Mouse (Mus musculus): ENCODE results near the gene Tnr.

Tnr gene

DNA sequence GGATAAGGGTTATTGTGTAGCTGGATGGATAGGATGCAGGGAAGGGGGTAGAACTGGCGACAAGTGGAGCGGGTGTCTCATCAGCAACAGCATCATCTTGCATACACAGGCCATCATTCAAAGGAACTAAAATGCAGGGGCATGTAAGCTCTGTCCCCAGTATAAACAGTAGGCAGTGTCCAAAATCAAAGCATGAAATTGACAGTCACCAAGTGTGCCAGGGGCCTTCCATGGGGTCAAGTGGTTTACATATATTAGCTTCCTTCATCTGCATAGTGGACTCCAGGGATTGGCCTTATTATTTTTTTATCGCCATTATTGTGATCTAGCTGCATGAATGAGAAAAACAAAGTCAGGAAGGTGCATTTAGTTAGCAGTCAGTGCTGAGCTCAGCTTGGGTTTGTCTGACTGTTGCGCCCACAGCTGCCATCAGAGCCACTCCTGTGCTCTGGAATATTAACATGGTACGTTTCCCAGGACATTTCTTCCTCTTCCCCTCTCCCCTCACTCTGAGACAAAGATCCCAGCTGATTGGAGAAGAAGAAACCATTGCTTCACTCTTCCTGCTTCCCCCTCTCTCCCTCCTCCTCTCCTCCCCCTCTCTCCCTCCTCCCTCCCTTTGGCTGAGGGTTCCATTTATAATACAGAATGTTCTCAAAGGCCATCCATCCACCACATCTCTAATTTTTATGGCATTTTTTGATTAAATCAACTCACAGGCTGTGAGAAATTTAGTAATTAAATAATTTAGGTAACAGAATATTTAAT, 106.4 kb downstream of the Tnr start:
- DNase-seq (ENCODE audit: low read depth), result no peak

GRCm38 (mm10) chr1:159632558-159632957, 109.0 kb downstream of the Tnr start:
- no peak for DNase-seq (ENCODE audit: low read depth)

DNA sequence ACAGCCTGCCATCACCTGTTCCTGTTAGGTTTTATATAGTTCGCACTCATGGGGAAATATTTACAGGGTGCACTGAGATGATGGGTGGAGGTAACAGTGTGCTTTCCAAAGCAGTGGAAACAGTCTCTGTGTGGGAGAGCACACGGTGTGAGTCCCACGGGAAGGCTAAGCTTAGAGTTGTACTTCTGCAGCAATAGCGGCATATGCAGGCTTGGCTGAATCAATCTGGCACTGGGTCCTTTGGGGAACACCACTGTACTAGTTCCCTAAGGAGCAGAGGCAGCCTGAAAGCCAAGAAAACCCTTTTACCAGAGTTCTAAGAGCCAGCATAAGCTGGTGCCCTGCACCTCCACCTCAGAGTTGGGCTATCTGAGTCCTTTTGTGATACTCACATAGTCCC, 115.8 kb downstream of the Tnr start:
- no peak for DNase-seq (ENCODE audit: low read depth)

- no peak for DNase-seq (ENCODE audit: low read depth)
These were observed 122.2 kb downstream of the Tnr start for GRCm38 (mm10) chr1:159645719-159646118.

- DNase-seq (ENCODE audit: low read depth), result no peak
These were observed 126.9 kb downstream of the Tnr start for GRCm38 (mm10) chr1:159650486-159650885.

DNA sequence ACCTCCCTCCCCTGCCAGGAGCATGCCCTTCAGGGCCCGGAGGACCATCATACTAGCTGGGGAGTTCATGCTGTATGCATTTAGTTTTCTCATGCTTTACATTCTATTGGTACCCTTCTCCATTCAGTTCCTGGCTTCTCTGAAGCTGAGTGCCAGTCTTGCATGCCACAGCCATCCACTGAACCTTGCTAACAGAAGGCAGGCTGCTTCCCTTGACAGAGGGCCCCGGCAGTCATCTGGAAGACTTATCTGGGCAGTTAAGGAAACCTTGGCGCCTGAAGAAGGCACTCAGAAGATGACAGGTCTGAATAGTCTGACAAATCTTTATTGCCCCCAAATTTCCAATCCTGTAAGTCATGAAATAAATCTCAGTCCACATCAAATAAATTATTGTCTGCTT, 131.7 kb downstream of the Tnr start:
- no peak for DNase-seq (ENCODE audit: low read depth)

- no peak for DNase-seq (ENCODE audit: low read depth)
These were observed 134.4 kb downstream of the Tnr start for GRCm38 (mm10) chr1:159657856-159658542.

DNA sequence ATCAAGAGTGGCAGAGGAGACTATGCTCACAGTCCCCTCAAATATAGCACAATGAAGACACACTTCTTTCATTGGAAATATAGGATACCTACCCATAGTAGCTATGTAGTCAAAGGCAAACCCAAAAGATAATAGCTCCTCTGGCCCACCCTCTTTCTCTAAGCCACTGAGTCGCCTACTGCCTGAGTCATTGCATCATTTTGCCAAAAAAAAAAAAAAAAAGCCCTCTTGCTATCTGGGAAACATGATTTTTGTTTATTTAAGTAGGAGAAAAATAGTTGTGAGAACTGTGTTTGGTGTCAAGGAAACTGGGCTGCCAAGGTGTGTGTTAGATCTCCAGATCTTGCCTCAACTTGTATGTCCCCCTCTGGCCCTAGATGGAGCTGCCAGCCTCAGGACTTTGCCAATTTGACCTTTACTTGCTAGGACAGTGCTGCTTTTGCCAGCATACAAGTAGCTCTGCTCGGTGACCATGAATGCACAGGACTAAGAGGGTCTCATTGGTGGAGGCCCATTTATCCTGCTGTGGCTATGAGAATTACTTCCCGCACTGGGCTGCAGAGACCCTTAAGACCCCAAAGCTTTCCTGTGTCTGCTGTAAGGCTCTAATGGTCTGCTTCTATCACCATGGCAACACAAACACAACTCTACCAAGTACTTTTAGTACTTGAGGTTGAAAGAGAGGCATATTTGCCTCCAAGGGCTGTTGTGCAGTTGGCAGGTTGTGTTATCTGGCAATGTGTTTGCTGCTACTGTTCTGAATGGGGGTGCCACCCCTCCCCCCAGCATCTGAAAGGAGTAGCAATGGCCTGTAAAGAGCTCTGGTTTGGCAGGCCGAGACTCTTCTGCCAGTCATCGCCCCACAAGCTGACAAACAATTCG, 137.3 kb downstream of the Tnr start:
- DNase-seq (ENCODE audit: low read depth), result no peak

GRCm38 (mm10) chr1:159664496-159664895, 140.9 kb downstream of the Tnr start:
- no peak for DNase-seq (ENCODE audit: low read depth)

DNA sequence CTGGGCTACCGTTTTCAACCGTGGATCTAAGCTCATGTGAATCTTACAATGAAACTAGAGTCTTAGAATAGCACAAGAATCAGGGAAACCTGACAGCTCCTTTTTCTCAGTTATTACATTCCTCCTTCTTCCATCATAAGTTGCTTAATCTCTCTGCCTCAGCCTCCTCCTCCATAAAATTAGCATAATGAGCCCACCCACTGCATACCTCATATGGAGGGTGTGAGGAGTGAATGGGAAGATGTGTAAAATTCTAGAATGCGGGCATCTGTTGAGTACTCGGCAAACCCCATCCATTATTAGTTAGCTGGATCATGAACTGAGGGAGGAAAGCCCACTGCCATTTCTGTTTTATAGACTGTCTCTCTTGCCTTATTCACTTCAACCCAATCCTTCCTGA, 141.4 kb downstream of the Tnr start:
- no peak for DNase-seq (ENCODE audit: low read depth)

DNA sequence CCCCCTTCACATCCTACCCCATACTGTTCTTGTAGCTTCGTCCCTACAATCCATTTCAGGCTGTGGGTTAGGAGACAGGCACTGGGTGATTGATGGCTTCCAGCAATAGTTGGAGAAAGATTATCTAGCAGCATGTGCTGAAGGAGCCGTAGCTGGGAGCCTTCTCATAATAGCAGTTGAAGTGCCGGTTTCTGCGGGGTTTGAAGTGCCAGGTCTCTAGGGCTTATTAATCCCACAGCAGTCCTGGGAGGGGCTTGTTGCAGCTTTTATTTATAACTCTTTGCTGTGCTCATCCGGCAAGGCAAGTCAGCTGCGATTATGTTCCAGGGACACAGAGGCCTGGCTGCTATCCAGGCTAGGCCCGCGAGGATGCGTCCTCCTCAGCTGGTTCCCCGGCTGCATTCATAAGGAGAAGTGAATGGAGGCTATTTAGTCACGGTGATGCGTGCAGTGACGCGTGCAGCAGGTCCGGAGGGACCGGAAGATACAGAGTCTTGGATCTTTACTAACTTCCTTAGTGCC, 147.1 kb downstream of the Tnr start:
- no peak for DNase-seq (ENCODE audit: low read depth)

DNA sequence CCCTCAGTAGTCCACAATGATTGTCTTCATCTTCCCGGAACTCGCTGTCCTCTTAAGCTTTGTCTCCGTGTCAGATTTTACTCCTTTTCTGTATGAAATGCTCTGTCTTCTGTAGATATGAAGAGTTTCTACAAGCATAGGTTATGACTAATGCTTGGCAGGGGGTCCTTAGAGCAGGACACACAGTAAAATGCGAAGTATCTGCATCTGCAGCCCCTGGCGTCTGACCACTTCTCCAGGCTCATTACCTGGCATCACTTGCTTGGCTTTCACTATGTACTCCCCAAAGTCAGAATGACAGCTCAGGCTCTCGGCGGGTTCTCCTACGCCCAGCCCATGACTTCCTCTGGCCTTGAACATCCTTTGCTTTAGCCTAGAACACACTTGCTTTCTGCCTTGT, 147.6 kb downstream of the Tnr start:
- DNase-seq (ENCODE audit: low read depth), result no peak

GRCm38 (mm10) chr1:159674240-159674639, 150.7 kb downstream of the Tnr start:
- DNase-seq (ENCODE audit: low read depth), result no peak

DNA sequence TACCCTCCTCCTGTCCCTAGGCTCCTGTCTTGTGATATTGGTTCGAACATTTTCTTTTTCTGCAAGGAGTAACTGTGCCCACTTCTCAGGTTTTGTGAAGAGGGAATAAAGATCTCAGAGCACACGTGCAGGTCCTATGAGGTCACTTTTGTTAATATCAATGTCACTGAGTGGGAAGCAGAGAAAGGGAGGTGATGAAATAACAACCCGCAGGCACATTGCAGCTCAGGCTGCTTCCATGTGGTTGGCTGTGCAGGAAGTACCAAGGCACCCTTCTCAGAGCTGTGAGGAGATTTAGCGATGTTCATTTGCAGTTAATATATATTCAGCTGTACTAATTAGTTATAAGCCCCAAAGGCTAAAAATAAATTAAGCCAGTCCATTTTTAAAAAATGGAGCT, 151.9 kb downstream of the Tnr start:
- no peak for DNase-seq (ENCODE audit: low read depth)

DNA sequence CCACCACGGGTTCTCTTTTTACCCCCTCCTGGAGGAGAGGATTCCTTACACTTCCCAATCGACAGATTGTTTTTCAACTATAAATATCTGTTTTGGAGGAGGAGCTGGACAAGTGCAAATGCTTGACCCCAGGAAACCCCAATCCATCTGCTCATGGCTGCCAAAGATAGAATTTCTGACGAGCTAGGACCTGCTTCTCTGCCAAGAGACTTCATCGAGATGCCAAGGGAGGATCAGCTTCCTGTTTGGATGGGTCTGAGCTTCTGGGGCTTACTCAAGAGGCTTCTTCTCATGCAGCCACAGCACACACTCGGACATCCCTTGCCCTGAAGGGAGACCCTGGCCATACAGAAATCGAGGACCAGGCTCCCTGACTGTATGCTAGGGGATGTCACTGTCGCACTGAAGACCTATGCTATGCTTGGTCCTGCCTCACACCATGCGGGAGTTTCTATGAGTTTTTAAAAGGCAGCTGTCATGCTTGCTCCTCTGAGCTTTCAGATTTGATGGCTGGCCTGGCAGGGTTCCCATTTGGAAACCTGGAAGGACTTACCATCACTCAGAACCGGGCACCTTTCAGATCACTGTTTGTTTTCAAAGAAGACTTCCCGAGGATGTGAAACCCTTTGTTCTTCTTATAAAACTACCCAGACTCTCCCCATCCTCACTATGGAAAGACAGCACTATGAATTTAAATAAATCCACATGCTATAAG, 154.8 kb downstream of the Tnr start:
- DNase-seq (ENCODE audit: low read depth), result no peak

DNA sequence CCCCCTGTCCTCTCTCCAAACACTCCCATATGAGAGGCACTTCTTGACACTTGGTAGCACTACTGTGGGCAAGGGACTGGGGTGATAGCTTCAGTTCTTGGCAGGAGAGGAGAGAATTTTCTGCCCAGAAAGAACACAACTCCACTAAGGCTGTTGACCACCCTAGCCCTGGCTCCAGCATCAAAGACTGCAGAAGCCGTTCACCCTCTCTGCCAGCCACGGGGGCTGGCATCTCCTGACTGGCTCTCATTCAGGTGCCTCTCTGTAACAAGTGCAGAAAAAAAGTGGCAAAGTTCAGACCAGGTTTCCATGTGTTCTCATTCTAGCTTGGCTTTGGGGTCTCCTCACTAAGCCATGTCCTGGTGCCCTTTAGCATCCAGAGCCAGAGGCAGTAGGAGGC, 157.7 kb downstream of the Tnr start:
- DNase-seq (ENCODE audit: low read depth), result no peak

DNA sequence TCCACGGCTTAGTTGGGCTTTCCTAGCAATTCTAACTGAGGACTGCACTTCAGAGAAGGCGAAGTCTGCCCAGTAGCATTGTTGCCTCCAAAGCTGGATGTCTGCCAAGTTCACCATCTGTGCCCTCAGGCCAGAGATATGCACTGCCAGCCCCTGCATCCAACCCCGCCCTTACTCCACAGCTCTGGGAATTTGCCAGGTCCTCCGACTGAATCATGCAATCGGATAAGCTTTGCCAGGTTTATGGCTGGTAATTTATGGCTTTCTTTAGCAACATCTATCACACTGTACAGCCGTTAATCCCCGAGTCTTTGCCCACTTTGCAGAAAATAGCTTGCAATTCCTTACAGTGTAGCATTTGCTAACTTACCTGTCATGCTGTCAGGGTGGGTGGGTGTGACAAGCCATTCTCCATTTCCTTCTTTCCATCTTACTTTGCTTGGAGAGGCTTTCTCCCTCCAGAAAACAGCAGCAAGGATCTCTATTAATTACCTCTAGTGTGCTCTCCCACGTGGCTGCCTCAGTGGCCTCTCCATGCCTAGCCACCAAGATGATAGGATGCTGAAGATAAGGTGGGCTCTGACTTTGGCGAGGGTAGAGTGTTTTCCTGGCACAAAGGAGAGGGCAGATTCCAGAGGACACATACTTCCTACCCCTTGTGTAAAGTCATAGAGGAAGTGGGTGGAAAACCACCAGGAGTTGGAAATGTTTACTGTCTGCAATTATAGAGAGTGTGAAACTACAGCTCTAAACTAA, 163.1 kb downstream of the Tnr start:
- DNase-seq (ENCODE audit: low read depth), result no peak

GRCm38 (mm10) chr1:159696717-159697116, 173.1 kb downstream of the Tnr start:
- no peak for DNase-seq (ENCODE audit: low read depth)

GRCm38 (mm10) chr1:159702038-159702437, 178.5 kb downstream of the Tnr start:
- DNase-seq (ENCODE audit: low read depth), result peak; percentile 28

- DNase-seq (ENCODE audit: low read depth), result no peak
These were observed 181.4 kb downstream of the Tnr start for GRCm38 (mm10) chr1:159704925-159705324.

DNA sequence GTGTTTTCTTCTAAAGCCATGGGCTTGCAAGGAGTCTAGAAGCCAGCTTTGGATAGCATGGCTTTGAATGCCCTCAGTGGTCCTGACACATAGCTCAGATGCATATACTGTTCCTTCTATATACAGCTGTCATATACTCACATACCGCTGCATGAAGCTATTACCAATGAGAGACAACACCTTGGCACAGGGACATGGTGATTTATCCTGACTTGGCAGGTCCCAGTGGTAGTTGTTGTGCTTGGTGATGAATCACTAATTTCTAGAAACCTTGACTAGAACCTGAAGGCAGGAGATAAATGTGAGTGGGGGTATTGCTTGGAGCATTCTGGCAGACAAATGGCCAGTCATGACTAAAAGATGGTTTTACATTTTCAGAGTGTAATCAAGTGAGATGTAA, 192.7 kb downstream of the Tnr start:
- no peak for DNase-seq (ENCODE audit: low read depth)

All from c-Kit-positive CD71-positive TER-119-negative erythroid progenitor cells, embryonic 14.5 days (primary cell).